Mouse (Mus musculus) heart, adult 2 months (tissue): ENCODE data around the gene Phactr1.

ENCODE experiments used
- CTCF ChIP-seq: fragments of 200-600 bp; IDR thresholded peaks from 2 replicates; pipeline ENCODE4 v1.8.1; 2022; ENCODE audit warnings: antibody characterized with exemption, mild to moderate bottlenecking, moderate library complexity
- EP300 ChIP-seq: fragments of 200-500 bp; IDR thresholded peaks from 2 replicates; pipeline ENCODE4 v1.6.1; 2011; ENCODE audit warnings: low read depth, low read length, control low read depth; ENCODE audit not compliant: insufficient read depth
- POLR2A ChIP-seq: fragments of 200-500 bp; IDR thresholded peaks from 2 replicates; pipeline ENCODE4 v1.6.1; 2011; ENCODE audit warnings: mild to moderate bottlenecking, low read depth, low read length, control low read depth; ENCODE audit not compliant: insufficient read depth

DNA sequence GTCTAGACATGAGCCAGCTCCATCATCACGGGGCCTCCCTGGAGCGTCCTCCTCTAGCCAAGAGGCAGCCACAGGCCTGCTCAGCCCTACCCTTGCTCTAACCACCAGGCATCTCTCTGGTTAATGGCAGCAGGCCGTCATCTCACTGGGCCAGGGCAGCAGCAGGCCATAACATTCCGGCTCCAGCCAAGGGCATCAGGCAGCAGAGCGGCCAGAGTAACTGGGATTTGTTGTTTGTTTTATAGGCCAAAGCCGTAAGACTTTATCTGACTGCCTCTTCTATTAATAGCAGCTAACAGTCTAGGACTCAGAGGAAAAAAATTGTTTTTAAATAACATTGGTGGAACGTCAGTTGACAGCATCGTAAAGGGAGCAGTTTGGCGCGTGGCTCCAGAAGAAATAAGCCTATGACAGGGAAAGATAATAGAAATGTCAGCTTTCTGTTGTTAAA lies 451.3 kb downstream of the Phactr1 start:
- TF ChIP-seq POLR2A (no peak), CTCF (no peak), EP300 (0 out of 2 replicates have a peak, but pooled peaks have one; percentile 42)
